Mouse (Mus musculus): ENCODE results near the gene Uba6. TPM values are rescaled to one million over a fixed set of nuclear protein-coding genes. Genes with fewer than 3 reads are reported as not detected.

The Uba6 gene
- polyA plus RNA-seq (2015; fragmentation: Nextera tagmentation; extraction: Ambion mirVana) = 10.0 and 12.3 TPM in 2 replicates

DNA sequence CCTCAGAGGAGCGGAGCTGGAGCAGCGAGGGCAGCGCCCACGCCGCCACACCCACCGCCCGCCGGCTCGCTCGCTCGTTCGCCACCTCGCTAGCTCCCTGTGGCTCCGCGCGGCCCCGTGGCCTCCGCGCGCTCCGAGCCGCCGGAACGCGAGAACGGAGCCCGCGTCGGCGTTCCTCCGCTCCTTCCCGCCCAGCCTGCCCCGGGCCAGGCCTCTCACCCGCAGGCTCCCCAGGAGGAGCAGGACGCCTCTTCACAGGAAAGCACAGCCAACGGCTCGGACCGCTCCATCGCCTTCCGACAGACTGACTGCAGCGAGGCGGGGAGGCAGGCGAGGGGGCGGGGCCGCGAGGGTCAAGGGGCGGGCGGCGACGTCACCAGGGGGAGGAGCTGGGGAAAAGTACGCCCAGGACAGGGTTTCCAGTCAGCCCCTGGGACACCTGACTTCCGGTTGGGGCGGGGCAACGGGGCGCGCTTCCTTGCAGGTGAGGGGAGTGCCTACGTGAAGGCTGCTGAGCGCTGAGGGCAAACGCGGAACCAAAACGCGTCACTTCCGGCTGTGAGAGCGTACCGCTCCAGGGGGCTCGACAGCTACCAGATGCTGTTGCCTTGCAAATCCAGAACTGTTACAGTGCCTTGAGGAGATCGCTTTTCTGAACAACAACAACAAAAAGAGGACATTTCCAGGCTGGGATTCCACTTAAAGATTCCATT, at the start of gene Uba6:
Gene Uba6, minus strand, starts transcription at position 355 of the 713 bp plus-strand sequence.
- under 1% methylated on average over 67 of the region's 67 CpGs for WGBS
- Histone ChIP-seq H3K9me3 (no peaks in the 10 kb centered on the region), H3K4me1 (no peaks in the 10 kb centered on the region), H3K4me3 (replicated peaks) (peak within 1 kb of the TSS; percentile 84), H3K27ac (peak within 1 kb of the TSS; percentile 95), H3K27me3 (replicated peaks) (no peaks in the 10 kb centered on the region), H3K9ac (peak within 1 kb of the TSS; percentile 73), H3K36me3 (no peaks in the 10 kb centered on the region), H3K4me2 (peak within 1 kb of the TSS; percentile 74)
- ATAC-seq (ENCODE audit: insufficient read depth, low FRiP score, low read depth) = peak; percentile 100

DNA sequence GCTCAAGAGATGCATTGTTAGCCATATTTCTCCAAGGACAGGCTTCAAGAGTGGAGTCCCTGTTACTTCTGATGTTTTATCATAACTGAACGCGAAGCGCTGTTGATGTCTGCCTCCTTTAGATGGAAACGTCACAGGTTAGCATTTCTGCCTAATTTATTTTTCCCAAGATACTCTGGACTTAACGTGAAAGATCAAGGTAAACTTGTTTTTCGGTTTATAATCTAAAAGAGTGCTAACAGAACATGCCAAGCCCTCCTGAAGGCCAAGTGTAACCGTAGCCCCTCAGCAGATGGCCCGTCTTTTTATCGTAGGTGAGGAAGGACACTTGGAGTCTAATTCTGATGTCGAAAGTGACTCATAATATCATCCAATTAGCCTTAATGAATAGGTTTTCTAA, 25.2 kb upstream of the Uba6 start, which contains the start of gene Gnrhr:
Gene Gnrhr, minus strand, starts transcription at position 101 of the 400 bp plus-strand sequence.
- no peak for ATAC-seq (ENCODE audit: insufficient read depth, low FRiP score, low read depth)
- Histone ChIP-seq H3K4me1 (no peaks in the 10 kb centered on the region), H3K9me3 (no peaks in the 10 kb centered on the region), H3K9ac (no peak within 1 kb of the TSS), H3K4me3 (replicated peaks) (no peak within 1 kb of the TSS), H3K27me3 (replicated peaks) (no peaks in the 10 kb centered on the region), H3K36me3 (no peaks in the 10 kb centered on the region), H3K4me2 (no peak within 1 kb of the TSS), H3K27ac (no peak within 1 kb of the TSS)
- 87% methylated on average over 10 of the region's 10 CpGs for WGBS

GRCm38 (mm10) chr5:86191356-86191755, 18.8 kb upstream of the Uba6 start:
- Histone ChIP-seq H3K27me3 (replicated peaks) (no peaks in the 10 kb centered on the region), H3K4me1 (no peaks in the 10 kb centered on the region), H3K4me2 (no peak overlapping the region), H3K9me3 (no peaks in the 10 kb centered on the region), H3K9ac (no peak overlapping the region), H3K27ac (no peak overlapping the region), H3K4me3 (replicated peaks) (no peak overlapping the region), H3K36me3 (no peaks in the 10 kb centered on the region)
- WGBS = 18% methylated on average over 4 of the region's 4 CpGs
- ATAC-seq (ENCODE audit: insufficient read depth, low FRiP score, low read depth) = no peak

DNA sequence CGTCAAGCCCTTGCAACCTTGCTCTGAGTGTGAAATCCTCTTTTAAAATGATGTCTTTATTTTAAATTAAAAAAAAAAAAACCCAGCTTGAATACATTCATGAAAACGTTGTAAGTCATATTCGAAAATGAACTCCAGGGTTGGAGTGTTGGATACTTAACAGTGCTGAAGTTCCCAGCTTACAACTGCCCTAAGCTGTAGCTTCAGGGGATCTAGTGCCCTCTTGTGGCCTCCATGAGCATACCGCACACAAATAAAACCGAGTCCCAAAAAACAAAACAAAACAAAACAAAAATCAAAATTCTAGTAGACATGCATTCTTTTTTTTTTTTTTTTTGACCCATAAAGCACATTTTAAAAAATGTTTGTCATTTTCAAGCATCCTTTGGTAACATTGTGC, 18.2 kb upstream of the Uba6 start:
- no peak for ATAC-seq (ENCODE audit: insufficient read depth, low FRiP score, low read depth)
- no peak overlapping the region for H3K4me3 ChIP-seq (replicated peaks)
- H3K27ac ChIP-seq = no peak overlapping the region
- H3K9ac ChIP-seq = no peak overlapping the region
- H3K9me3 ChIP-seq = no peaks in the 10 kb centered on the region
- H3K27me3 ChIP-seq (replicated peaks) = no peaks in the 10 kb centered on the region
- H3K4me1 ChIP-seq = no peaks in the 10 kb centered on the region
- H3K36me3 ChIP-seq = no peaks in the 10 kb centered on the region
- no peak overlapping the region for H3K4me2 ChIP-seq
- 22% methylated on average over 5 of the region's 5 CpGs for WGBS

GRCm38 (mm10) chr5:86190290-86190689, 17.7 kb upstream of the Uba6 start:
- ATAC-seq (ENCODE audit: insufficient read depth, low FRiP score, low read depth) = no peak
- H3K4me2 ChIP-seq = no peak overlapping the region
- no peaks in the 10 kb centered on the region for H3K9me3 ChIP-seq
- H3K4me3 ChIP-seq (replicated peaks) = no peak overlapping the region
- H3K36me3 ChIP-seq = no peaks in the 10 kb centered on the region
- H3K9ac ChIP-seq = no peak overlapping the region
- H3K4me1 ChIP-seq = no peaks in the 10 kb centered on the region
- 57% methylated on average over 15 of the region's 15 CpGs for WGBS
- no peak overlapping the region for H3K27ac ChIP-seq
- H3K27me3 ChIP-seq (replicated peaks) = no peaks in the 10 kb centered on the region

DNA sequence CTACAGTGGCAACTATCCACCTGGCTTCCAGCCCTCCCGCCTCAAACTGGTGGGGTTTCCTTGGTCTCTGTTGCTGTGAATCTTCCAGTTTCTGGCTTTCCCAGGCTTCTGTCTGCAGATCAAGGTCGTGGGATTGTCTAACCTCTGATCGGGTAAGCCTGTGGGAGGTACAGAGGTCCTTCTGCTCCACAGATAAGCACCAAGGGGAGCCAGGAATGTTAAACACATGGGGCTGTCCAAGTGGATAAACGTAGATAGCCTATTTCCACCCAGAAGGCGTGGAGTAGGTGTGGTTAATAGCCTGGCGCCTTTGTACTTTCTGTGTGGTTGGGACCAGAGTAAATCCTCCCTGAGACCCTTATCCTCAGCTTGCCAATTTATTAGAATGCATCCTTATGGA, 14.8 kb upstream of the Uba6 start:
- no peaks in the 10 kb centered on the region for H3K9me3 ChIP-seq
- H3K27me3 ChIP-seq (replicated peaks) = no peaks in the 10 kb centered on the region
- H3K9ac ChIP-seq = no peak overlapping the region
- no peaks in the 10 kb centered on the region for H3K4me1 ChIP-seq
- no peak for ATAC-seq (ENCODE audit: insufficient read depth, low FRiP score, low read depth)
- WGBS = 59% methylated on average over 6 of the region's 6 CpGs
- no peak overlapping the region for H3K4me3 ChIP-seq (replicated peaks)
- no peak overlapping the region for H3K4me2 ChIP-seq
- no peak overlapping the region for H3K27ac ChIP-seq
- H3K36me3 ChIP-seq = no peaks in the 10 kb centered on the region

- Histone ChIP-seq H3K4me1 (no peaks in the 10 kb centered on the region), H3K27me3 (replicated peaks) (no peaks in the 10 kb centered on the region), H3K9ac (no peak overlapping the region), H3K4me3 (replicated peaks) (no peak overlapping the region), H3K9me3 (no peaks in the 10 kb centered on the region), H3K36me3 (no peaks in the 10 kb centered on the region), H3K27ac (no peak overlapping the region), H3K4me2 (no peak overlapping the region)
- no peak for ATAC-seq (ENCODE audit: insufficient read depth, low FRiP score, low read depth)
- 46% methylated on average over 2 of the region's 2 CpGs for WGBS
Observed at GRCm38 (mm10) chr5:86173778-86174177, 1.2 kb upstream of the Uba6 start.

DNA sequence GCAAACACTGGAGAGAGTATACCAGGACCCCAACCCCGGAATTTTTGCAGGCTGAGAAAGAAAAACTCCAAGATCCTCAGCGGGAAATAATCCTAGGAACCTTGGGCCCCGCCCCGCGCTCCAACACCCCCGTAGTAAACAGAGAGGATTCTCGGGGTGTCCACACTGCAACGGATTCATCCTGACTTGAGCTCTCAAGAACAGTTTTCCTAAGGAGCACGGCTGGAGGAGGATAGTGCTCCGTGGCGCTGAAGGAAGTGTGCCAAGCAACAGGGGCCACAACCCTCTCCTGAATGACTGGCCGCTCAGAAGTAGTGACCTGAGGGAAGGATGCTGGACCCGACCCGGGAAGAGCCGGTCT, 535 bp downstream of the Uba6 start:
- peak overlapping the region; percentile 95 for H3K27ac ChIP-seq
- no peaks in the 10 kb centered on the region for H3K36me3 ChIP-seq
- no peaks in the 10 kb centered on the region for H3K4me1 ChIP-seq
- peak overlapping the region; percentile 73 for H3K9ac ChIP-seq
- ATAC-seq (ENCODE audit: insufficient read depth, low FRiP score, low read depth) = no peak
- H3K4me3 ChIP-seq (replicated peaks) = peak overlapping the region; percentile 84
- H3K27me3 ChIP-seq (replicated peaks) = no peaks in the 10 kb centered on the region
- no peaks in the 10 kb centered on the region for H3K9me3 ChIP-seq
- peak overlapping the region; percentile 74 for H3K4me2 ChIP-seq
- WGBS = under 1% methylated on average over 15 of the region's 15 CpGs

DNA sequence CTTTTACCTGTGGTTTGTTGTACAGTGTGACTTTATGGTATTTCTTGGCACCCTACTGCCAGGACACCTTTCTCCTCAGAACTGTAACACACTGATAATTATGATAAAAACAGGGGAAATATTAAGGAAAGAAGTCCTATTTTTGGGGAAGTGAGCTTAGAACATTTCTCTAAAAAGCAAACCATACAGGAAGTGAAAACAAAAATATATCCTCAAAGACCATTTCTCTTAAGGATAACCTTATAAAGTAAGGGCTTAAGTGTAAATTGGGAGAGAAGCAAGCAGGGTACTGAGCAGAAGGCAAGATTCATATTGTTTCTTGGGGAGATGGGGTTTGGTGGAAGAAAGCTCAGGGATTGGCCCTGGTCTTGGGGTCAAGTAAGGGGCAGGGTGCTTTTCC, 42.8 kb downstream of the Uba6 start:
- Histone ChIP-seq H3K4me3 (replicated peaks) (no peak overlapping the region), H3K4me1 (no peaks in the 10 kb centered on the region), H3K27me3 (replicated peaks) (no peaks in the 10 kb centered on the region), H3K36me3 (no peaks in the 10 kb centered on the region; the same call in 1 of the 2 replicates), H3K27ac (no peak overlapping the region), H3K9me3 (no peaks in the 10 kb centered on the region), H3K4me2 (no peak overlapping the region), H3K9ac (no peak overlapping the region)
- ATAC-seq (ENCODE audit: insufficient read depth, low FRiP score, low read depth) = no peak

DNA sequence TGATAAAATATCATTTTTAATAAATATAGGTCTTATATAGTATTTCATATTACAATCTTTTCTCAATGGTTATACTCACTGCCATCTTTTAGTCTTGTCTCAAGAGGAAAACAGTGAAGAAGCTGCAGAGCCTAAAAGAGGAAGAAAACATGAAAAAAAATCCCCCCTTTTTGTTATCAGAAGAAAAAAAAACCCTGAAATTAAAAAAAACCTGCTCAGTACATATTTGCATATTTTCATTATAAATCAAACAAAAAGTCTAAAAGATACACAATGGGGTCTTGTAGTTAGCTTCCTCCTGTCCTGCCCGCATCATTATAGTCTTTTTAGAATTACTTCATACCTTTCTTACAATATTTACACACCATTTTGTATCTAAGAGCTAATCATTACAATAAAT, 43.9 kb downstream of the Uba6 start:
- whole genome bisulfite sequencing = 91% methylated on average over 1 of the region's 1 CpGs
- no peaks in the 10 kb centered on the region for H3K9me3 ChIP-seq
- no peak overlapping the region for H3K9ac ChIP-seq
- no peak for ATAC-seq (ENCODE audit: insufficient read depth, low FRiP score, low read depth)
- no peak overlapping the region for H3K4me3 ChIP-seq (replicated peaks)
- no peaks in the 10 kb centered on the region for H3K4me1 ChIP-seq
- H3K27ac ChIP-seq = no peak overlapping the region
- no peaks in the 10 kb centered on the region for H3K27me3 ChIP-seq (replicated peaks)
- no peak overlapping the region for H3K4me2 ChIP-seq
- H3K36me3 ChIP-seq = peaks cover 1% of the 10 kb centered on the region; the same call in 1 of the 2 replicates

DNA sequence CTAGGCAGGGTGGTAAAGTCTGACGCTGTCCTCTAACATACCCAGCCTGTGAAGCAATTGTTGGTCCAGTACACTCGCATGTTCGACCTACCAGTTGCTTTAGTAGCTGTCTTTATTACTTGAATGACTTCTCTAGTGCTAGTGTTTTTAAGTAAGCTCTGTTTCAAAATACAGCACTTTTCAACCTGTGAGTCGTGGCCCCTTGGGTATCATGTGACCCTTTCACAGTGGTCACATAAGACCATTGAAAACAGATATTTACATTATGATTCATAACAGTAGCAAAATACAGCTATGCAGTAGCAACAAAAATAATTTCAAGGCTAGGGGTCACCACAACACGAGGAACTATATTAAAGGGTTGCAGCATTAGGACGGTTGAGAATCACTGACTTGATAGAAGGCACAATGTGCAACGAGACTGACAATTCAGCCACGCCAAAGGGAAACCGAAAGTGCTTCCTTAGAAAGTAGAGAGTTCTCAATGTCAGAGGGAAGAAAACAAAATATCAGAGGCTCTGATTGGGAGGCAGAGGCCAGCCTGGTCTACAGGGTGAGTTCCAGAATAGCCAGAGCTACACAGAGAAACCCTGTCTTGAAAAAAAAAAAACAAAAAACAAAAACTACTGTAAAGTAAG, 54.0 kb downstream of the Uba6 start:
- no peak overlapping the region for H3K4me3 ChIP-seq (replicated peaks)
- H3K36me3 ChIP-seq = peaks cover 6% of the 10 kb centered on the region; the same call in 1 of the 2 replicates
- H3K9me3 ChIP-seq = no peaks in the 10 kb centered on the region
- H3K27me3 ChIP-seq (replicated peaks) = no peaks in the 10 kb centered on the region
- ATAC-seq (ENCODE audit: insufficient read depth, low FRiP score, low read depth) = no peak
- 87% methylated on average over 9 of the region's 9 CpGs for WGBS
- H3K4me2 ChIP-seq = no peak overlapping the region
- H3K4me1 ChIP-seq = no peaks in the 10 kb centered on the region
- H3K27ac ChIP-seq = no peak overlapping the region
- H3K9ac ChIP-seq = no peak overlapping the region

GRCm38 (mm10) chr5:86113997-86114396, 58.6 kb downstream of the Uba6 start:
- no peak overlapping the region for H3K4me2 ChIP-seq
- WGBS = 57% methylated on average over 1 of the region's 1 CpGs
- no peak overlapping the region for H3K9ac ChIP-seq
- peaks cover 3% of the 10 kb centered on the region; the same call in 1 of the 2 replicates for H3K36me3 ChIP-seq
- no peak for ATAC-seq (ENCODE audit: insufficient read depth, low FRiP score, low read depth)
- no peaks in the 10 kb centered on the region for H3K9me3 ChIP-seq
- no peaks in the 10 kb centered on the region for H3K27me3 ChIP-seq (replicated peaks)
- no peak overlapping the region for H3K4me3 ChIP-seq (replicated peaks)
- no peak overlapping the region for H3K27ac ChIP-seq
- no peaks in the 10 kb centered on the region for H3K4me1 ChIP-seq

All from stomach, embryonic 15.5 days (tissue).